Comparison of ENCODE assay signal across 23 mouse cellular contexts in the genomic region with DNA sequence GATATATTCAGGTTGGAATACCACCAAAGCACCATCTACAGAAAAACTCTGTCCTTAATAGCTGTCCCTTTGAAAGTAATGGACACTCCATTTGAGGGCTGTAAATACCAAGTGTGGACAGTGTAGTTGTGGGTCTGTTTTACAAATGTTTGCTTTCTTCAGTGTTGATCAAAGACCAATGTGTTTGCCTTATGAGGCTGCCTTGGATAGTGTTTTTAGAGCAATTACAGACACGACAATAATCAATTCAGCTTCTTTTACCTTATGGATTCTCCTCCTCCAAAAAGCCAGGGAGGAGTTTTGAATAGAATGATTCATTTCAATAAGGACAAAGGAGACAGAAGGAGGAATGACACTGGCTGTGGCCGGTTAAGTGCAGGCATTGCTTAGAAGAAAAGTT. TPM values are rescaled to one million over a fixed set of nuclear protein-coding genes. Genes with fewer than 3 reads are reported as not detected.
"Had no signal": no experiment of that assay in that cellular context is flagged by ENCODE, and none has a peak within 500 bp of the region (broad histone marks: within the 10 kb centered on the region; RNA-seq: fewer than 3 reads in every experiment).

No protein-coding gene starts in this region.

- ATAC-seq: liver, postnatal 0 days; lung, postnatal 0 days had no signal

- H3K36me3 ChIP-seq: limb, embryonic 12.5 days; limb, embryonic 15.5 days; midbrain, embryonic 10.5 days; neural tube, embryonic 12.5 days; neural tube, embryonic 15.5 days had no signal

- H3K4me2 ChIP-seq: limb, embryonic 12.5 days; limb, embryonic 15.5 days; liver, embryonic 11.5 days; lung, embryonic 14.5 days; neural tube, embryonic 15.5 days had no signal

- DNase-seq: kidney, adult 9 months; kidney, postnatal 14 days; kidney, postnatal 4 days; left cerebral cortex, postnatal 4 days; liver, postnatal 0 days; midbrain, embryonic 14.5 days; thymus, adult 18-20 months; thymus, postnatal 36 days had no signal

- H3K4me3 ChIP-seq: limb, embryonic 12.5 days; limb, embryonic 15.5 days; megakaryocyte, embryonic 14.5 days; midbrain, embryonic 10.5 days; neural tube, embryonic 12.5 days; neural tube, embryonic 15.5 days had no signal

- H3K9ac ChIP-seq: limb, embryonic 12.5 days; limb, embryonic 15.5 days; liver, embryonic 14.5 days; liver, postnatal 0 days; lung, embryonic 14.5 days; neural tube, embryonic 12.5 days; neural tube, embryonic 15.5 days had no signal

- H3K27ac ChIP-seq: limb, embryonic 12.5 days; limb, embryonic 15.5 days; liver, embryonic 14.5 days; macrophage; midbrain, embryonic 10.5 days; neural tube, embryonic 12.5 days; neural tube, embryonic 15.5 days had no signal

- H3K9me3 ChIP-seq: limb, embryonic 12.5 days; limb, embryonic 15.5 days; midbrain, embryonic 10.5 days; neural tube, embryonic 12.5 days; neural tube, embryonic 15.5 days had no signal

RNA-seq across cellular contexts. Expression of gene Sp8, which starts 7.9 kb away (rescaled TPM):
- polyA plus RNA-seq: kidney, embryonic 16.5 days; liver, postnatal 0 days; lung, embryonic 14.5 days; lung, postnatal 0 days; macrophage; small intestine, adult 2 months; spleen, adult 2 months; testis, adult 2 months had no signal
